Mouse (Mus musculus): ENCODE measurements around the gene Mrpl4.
"Not testable (repeated sequence)": the region's sequence is repeated elsewhere in the genome, so short reads cannot be mapped to it uniquely, and the experiment has no call there.

- not testable (repeated sequence) for TF ChIP-seq POLR2A, CTCF (IDR thresholded peaks at IDR 0.05; ENCODE audit: extremely low read depth, insufficient read depth, low read length)
Observed at GRCm38 (mm10) chr9:21044785-21045184, 42.2 kb downstream of the Mrpl4 start.

Measured in cortical plate, adult 2 months (tissue).